Mouse (Mus musculus): Measurements from ENCODE around the gene Ppp4r3a.

Gene Ppp4r3a

DNA sequence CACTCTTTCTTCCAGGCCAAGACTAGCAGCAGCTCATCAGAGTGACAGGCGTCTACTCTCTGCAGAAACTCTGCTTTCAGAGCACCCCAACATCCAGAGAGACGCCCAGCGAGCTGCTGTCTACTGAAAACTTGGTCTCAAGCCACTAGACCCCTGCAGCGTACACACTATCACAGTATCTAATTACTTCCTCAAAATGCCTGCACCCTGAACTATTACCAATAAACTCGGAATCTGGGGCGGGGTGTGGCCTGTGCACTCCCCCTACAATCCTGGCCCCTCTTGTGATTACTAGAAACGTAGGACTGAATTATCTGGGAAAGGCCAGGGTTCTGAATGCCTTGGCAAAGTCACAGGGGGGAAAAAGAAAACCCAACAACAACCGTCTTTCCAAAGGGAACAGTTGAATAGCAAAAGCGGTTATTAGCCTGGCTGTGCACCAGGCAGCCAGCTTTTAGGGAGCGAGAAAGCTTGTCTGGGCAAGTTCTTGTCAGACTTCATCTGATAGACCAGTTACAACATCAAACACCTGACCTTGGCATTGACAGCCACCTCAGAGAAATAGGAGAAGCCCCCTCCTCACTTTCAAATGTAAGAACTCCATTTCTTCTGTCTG, 68.8 kb downstream of the Ppp4r3a start:
- CTCF ChIA-PET, result interaction anchor here (2.1 kb wide), 1 partner anchor 8 kb away, joined by 5 read pairs; no protein-coding TSS in a partner anchor

DNA sequence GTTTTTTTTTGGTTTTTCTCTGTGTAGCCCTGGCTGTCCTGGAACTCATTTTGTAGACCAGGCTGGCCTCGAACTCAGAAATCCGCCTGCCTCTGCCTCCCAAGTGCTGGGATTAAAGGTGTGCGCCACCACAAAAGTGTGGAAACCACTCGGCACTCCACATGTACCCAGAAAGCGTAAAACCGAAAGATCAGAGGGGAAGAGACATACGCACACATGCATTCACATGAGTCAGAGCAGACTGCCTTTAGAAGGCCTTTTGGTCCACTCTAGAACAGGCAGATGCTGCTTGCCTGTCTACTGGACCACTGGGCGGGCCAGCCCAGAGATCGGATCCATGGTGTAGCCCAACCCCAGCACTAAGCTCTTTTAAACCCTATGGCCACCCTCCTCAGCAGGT, 69.8 kb downstream of the Ppp4r3a start:
- CTCF ChIA-PET, result interaction anchor here (0.5 to 2.1 kb wide), 4 partner anchors 9 to 62 kb away, joined by 4 to 12 read pairs (median 4); no protein-coding TSS in a partner anchor

DNA sequence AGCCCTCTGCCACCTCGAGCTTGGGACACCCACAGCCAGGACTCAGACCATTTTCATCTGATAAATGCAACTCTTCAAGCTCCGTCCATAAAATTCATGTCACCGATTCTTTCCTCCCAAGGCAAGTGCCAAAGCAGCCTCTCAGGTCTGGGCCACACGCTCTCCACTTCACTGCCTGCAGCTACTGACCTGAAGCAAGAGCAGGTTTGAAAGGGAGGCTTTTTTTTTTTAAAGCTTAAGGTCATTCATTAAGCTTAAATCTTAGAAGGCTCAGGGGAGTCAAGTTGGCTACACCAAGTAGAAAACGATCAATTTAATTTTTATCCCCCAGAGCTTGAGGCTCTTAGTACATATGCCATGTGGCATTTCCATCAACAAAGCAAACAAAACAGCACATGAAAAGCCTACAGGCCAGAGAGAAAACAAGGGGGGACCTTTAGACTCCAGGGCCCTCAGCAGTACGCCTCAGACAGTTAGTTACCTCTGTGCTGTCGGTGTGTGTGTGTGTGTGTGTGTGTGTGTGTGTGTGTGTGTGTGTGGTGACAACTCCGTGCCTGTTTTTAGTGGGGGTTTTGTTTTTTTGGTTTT, 70.3 kb downstream of the Ppp4r3a start:
- CTCF ChIA-PET, result interaction anchor here (0.5 to 2.1 kb wide), 5 partner anchors 10 to 63 kb away, joined by 3 to 12 read pairs (median 4); no protein-coding TSS in a partner anchor

DNA sequence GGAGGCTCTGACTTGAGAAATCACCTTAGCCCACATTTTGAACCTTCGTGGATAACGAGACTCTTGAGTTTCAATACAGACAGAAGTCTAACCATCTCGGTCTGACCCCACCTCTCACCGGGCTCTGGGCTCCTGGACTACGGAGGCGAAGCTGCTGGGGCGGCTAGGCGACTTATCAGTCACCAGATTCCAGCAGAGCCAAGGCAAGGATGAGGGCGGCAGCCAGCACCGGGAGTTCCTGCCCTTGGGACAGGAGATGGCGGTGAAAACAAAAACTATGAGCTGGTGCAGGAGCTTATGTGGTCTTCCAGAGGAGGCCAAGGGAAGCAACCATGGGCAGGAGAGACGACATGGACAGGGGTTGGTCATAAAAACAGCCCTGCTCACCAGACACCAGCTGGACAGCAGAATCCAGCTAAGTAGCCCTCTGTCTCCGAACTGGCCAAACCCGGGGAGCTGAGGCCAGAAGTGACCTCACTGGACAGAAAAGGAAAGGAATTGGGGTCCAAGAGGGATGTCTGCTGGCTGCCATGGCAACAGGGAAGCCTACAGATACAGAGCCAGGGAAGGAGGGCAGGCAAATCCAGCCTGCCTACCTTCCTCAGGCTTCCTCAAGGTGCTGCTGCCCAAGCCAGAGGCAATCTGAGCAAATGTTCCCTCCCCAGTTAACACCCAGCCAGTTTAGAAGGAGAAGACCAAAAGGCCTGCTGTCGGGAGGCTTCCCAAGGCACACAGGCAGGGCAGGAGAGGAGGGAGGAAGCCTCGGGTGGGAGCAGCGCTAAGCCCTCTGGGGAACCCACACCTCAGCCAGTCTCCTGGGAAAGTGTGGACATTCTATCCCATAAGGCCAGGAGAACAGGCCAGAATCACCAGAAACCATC, 71.1 kb downstream of the Ppp4r3a start:
- CTCF ChIA-PET, result interaction anchor here (0.5 to 2.1 kb wide), 3 partner anchors 10 to 13 kb away, joined by 3 to 5 read pairs (median 4); no protein-coding TSS in a partner anchor

DNA sequence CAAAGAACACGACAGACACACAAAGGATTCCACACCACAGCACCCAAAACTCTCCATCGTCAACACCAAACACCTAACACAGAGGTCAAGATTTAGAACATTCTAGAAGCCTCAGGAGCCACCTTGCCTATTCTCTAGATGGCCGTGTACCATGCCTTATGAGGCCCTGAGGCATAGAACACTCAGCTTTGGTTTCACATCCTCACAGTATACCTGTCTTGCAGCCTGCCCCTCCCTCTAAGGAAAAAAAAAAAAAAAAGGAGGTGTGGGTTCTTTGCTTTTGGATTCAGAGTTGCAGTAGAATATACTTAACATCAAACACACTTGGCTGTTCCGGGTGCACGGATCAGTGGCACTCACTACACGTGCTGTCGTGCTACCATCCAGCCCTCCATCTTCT, 72.5 kb downstream of the Ppp4r3a start:
- CTCF ChIA-PET, result no interaction called here

DNA sequence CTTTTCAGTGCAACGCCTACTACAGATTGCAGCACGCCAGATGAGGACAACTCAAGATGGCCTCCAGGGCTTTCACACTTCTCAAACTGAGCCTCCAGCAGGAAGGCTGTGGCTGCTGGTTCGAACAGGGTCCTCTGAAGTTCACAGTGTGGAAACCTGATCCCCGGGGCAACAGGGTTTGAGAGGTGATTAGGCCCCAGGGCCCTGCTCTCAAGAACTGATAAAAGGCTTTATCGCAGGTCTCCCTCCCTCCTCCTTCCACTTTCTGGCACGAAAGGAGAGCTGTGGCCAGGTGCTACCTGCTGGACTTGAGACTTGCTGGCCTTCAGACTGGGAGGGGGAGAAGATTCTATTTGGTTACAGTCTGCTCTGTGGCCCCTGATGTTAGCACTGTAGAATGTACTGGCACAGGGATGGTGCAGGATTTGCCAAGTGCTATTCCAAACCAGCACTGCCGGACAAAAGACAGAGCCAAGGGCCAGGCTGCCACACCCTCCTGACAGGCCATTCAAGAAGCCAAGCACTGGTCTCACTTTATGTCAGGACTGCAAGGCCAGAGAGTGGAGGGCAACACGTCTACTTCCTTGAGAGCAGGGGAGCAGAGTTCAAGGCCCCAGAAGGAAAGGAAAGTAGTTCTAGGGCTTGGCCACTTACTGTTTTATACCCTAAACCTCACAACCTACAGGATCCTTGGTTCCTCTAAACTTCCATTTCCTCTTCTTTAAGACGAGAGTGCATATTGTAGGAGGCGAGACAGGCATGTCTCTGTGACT, 73.2 kb downstream of the Ppp4r3a start:
- CTCF ChIA-PET, result interaction anchor here (0.5 kb wide), 1 partner anchor 14 kb away, joined by 4 read pairs; no protein-coding TSS in a partner anchor

DNA sequence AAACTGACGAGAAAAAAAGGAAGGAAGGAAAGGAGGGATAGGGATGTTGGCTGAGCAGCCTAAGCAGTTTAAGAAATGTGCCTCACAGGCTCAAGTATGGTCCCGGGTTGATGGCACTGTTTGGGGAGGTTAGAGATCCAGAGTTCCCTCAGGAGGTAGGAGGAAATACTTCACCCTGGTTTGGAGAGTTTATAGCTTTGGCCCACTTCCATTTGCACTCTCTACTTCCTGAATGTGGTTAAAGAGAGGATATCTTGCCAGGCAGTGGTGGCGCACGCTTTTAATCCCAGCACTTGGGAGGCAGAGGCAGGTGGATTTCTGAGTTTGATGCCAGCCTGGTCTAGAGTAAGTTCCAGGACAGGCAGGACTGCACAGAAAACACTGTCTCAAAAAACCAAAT, 74.3 kb downstream of the Ppp4r3a start:
- CTCF ChIA-PET, result no interaction called here

DNA sequence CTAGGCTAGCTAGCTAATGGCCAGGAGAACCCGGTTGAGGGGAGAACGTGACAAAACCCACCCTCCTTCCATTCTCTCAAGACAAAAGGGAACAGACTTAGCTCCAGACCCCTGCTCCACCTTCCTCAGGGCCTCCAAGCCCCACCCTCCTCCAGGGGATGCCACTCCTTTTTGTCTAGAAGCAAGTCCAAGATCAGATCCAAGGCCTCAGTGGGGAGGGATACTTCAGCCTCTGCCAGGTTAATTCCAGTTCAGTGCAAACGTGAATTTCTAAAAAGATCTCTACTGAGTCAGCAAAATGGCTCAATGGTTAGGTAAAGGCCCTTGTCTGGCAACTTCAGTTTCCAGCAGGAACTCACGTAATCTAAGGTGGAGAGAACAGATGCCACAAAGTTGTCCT, 74.9 kb downstream of the Ppp4r3a start:
- CTCF ChIA-PET, result interaction anchor here (0.7 to 1.8 kb wide), 2 partner anchors 8 to 12 kb away, joined by 3 to 8 read pairs; no protein-coding TSS in a partner anchor

DNA sequence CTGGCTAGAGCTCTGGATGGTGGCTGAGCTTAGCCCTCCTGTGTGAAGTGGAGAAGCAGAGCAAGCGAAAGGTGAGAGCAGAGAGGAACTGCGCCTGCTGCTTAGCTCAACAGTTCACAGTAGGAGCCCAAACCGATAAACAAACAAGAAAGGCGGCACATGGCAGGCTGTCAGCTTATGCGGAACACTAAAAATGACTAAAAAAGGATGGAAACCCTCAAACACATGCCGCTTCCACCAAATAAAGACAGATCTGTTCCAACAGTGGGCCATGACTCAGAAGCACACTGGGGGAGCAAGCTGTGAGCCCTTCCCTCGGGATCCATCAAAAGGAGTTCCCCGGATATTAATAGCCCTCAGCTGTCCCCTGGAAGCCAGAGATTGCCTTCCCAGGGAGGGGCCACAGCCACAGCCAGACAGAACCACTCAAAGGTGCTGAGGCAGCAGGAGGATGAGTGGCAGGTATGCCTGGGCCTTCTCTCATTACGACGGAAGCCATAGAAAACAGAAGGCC, 75.5 kb downstream of the Ppp4r3a start:
- CTCF ChIA-PET, result interaction anchor here (0.7 to 1.8 kb wide), 2 partner anchors 9 to 12 kb away, joined by 3 to 8 read pairs; no protein-coding TSS in a partner anchor

DNA sequence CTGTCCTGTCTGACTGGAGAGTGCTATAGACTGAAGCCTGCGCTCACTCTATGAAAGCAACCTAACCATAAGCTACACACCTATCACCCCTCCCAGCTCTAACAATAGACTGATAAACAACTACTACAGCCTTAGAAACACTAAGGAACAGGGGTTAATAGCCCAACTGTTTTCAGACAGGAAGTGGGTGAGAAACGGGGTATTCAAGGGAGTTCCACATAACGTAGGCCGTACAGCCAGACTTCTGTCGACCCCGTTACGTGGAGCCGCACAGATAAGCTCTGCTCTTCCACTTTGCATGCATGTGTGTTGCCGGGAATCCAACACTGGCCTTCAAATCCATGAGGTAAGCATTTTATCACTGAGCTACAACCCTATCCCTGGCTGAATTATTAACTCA, 76.1 kb downstream of the Ppp4r3a start:
- CTCF ChIA-PET, result interaction anchor here (1.1 to 1.8 kb wide), 2 partner anchors 10 to 23 kb away, joined by 5 to 8 read pairs; no protein-coding TSS in a partner anchor

DNA sequence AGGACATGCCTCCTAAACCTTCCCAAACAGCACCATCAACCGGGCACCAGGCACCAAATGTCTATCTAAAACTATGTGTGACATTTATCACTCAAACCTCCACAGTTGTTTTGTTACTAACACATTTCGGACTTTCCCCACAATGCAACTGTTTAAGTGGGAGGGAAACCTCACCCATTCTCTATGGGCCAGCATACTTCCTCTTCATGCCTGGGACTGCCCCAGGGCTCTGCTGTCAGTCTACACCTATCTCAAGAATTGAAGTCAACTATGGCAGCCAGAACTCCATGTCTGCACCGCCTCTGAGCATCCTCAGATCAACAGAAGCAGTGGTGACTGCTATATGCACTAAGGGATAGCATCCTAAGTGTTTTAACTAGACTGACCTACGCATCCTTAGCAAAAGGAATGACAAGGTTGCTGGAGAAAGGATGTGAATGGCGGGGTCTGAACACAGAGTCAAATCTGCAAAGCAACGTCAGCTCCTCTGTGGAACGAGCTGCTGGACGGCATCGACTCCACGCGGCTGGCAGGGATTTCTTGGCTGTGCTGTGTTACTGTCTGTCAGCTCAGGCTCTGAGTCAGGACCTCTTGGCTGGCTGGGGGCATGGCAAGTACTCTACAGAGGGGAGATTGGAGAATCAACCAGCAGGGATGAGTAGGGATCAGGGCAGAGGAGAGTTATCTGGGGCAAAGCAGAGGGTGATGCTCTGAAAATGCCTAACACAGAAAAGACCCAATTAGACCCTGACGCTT, 77.7 kb downstream of the Ppp4r3a start:
- CTCF ChIA-PET, result interaction anchor here (0.7 kb wide), 1 partner anchor 48 kb away, joined by 3 read pairs; no protein-coding TSS in a partner anchor

DNA sequence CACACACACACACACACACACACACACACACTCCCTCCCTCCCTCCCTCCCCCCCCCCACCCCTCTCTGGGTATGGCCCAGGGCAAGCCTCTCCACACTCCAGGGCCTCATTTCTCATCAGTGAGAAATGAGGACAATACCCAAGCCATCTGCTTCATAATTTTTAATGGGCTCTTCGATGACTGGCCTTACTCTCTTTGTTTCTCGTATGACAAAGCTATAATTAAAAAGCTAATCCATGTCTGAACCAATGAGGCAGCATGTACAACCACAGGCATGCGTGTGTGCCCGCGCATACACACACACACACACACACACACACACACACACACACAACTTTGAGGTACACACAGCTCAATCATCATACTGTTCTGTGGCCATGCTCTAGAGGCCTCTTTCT, 78.5 kb downstream of the Ppp4r3a start:
- CTCF ChIA-PET, result interaction anchor here (0.7 to 1.2 kb wide), 2 partner anchors 24 to 47 kb away, joined by 3 read pairs; partner anchors contain the start of gene Ccdc88c

DNA sequence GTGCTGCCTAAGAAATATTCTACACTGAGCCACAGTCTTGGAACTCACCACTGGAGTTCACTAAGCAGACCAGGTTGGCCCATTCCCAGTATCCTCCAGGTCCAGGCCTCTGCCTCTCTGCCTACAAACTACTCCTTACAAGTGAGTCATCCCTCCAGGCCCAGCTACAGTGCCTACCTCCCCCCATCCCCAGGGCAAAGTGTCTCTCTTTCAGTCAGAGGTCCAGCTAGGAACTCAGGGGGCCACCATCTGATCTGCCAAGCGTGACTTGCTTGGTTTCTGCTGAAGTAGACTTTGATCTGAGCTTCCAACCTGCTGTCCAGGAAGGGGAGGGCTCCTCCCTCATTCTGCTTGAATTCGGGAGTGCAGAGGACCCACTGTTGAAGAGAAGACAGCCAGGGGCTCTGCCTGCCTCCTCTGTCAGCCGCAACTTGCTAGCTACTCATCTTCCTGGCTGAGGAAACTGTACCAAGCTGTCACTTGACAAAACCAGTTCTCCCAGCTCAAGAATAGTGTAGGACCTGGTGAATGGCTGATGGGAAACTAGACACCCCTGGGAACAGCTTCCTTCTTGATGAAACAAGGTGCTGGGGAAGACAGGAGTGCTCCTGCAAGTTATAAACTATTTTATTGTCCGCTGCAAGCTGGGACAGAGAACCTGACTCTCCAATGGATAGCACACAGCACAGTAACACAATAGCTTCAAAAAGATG, 80.5 kb downstream of the Ppp4r3a start:
- CTCF ChIA-PET, result interaction anchor here (0.6 kb wide), 1 partner anchor 34 kb away, joined by 3 read pairs; no protein-coding TSS in a partner anchor

DNA sequence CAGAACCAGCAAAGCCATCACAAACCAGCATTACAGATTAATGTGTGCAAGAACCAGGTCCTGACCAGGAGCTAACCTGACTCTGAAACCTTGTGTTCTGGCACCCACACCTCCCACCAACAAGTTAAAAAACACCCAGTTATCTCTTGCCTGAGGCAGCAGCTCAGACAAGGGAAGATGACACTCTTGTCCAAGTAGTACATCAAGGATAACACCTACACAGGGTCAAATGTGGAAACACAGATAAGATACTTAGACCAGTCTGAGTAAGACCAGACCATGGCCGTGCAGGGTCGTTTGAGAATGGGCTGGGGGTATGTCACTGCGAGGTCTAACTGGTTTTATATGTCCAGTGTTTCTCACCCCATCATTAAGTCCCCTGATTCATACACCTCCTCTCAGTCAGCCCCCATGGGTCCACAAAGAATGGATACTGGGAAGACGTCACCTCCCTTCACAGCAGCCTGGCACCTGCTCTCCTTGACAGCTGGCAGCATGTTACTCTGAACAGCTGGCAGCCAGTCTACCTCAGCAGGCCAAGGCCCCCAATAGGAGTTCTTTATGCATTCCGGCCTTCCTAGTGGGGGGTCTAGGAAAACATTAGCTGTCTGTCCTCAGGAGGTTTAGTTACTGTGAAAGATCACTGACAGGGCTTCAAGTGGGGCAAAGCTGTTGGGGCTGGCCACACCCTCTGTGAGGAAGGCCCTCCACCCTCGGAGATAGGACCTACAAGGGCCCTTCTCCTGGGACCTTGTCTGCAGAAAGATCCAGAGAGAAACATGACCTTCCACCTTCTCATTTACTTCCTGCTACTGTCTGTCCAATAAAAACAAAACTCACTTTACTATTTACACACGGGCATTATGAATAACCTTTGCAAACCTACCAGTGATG, 84.2 kb downstream of the Ppp4r3a start:
- CTCF ChIA-PET, result no interaction called here

DNA sequence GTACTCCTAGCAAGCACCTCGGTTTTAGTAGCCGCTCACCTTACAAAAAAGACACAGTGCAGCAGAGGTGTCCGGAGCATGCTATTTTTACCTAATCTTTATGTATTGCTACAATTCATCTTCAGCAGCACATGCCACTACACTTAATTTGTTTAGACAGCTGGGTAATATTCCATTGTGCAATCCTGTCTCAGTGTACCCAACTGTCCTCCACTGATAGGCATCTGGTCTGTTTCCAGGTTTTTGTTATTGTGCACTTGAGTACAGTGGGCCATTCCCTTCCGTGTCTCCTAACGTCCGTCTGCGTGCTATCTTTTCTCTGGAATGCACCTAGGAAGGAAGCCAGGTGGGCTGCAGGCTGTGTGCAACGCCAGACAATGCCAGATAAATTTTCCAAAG, 84.9 kb downstream of the Ppp4r3a start:
- CTCF ChIA-PET, result no interaction called here

DNA sequence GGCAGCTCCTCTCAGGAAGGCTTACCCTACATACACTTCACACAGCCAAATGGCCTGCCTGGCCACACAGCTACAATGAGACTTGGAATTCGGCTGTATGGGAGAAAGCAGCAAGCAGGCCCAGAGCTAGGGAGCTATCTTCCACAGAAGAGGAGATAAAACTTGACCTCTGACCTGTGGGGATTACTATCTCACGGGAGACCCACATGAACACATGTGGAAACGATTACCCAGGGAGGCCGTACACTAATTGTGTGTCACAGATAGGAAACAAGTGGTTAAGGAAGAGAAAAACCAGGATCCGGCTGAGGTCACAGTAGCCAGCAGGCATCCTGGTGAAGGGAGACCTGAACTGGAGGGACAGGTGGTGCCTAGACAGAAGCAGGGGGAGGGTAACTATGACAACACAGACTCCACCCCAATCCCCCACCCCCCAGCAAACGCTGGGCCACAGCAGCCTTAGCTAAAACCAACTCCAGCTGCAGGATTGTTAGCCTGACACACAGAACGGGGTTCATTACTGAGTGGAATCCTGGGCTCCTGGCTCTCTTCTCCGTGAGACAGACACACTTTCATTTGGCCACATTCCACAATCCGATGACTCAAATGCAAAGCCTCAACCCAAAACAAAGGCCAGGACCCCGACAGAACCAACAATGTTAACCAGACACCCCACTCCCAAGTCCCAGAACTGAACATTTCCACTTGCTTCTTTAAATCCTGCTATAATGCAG, 85.5 kb downstream of the Ppp4r3a start:
- CTCF ChIA-PET, result no interaction called here

DNA sequence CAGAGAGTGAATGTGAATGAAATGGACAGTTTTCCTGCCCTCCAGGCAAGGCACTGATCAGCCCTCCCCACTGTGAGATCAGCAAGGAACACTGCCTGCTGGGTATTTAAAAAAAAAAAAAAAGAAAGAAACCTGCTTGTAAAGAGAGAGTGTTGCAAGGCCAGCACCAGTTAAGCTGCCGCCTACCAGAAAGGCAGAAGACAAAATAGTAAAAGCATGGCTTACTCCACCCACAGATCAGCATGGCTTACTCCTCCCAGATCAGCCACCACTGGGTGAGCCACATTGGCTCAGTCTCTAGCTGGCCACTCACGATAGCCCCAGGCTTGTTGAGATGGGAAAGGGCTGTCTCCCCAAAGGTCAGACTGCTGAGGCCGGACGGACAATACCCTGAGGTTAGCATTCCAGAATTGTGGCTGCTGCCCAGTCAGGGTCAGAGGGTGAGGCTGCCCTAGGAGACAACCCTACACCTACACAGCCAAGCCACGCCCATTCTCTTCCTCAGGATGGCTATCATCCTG, 87.1 kb downstream of the Ppp4r3a start:
- CTCF ChIA-PET, result interaction anchor here (0.6 to 0.7 kb wide), 2 partner anchors 14 to 44 kb away, joined by 3 to 4 read pairs; no protein-coding TSS in a partner anchor

Measured in spleen, embryonic (tissue).